Mouse (Mus musculus): ENCODE results near the gene Dyrk1a. TPM values are rescaled to one million over a fixed set of nuclear protein-coding genes. Genes with fewer than 3 reads are reported as not detected.

Gene Dyrk1a
- polyA plus RNA-seq, 1 experiment from 2014 or later = 16.8 TPM

DNA sequence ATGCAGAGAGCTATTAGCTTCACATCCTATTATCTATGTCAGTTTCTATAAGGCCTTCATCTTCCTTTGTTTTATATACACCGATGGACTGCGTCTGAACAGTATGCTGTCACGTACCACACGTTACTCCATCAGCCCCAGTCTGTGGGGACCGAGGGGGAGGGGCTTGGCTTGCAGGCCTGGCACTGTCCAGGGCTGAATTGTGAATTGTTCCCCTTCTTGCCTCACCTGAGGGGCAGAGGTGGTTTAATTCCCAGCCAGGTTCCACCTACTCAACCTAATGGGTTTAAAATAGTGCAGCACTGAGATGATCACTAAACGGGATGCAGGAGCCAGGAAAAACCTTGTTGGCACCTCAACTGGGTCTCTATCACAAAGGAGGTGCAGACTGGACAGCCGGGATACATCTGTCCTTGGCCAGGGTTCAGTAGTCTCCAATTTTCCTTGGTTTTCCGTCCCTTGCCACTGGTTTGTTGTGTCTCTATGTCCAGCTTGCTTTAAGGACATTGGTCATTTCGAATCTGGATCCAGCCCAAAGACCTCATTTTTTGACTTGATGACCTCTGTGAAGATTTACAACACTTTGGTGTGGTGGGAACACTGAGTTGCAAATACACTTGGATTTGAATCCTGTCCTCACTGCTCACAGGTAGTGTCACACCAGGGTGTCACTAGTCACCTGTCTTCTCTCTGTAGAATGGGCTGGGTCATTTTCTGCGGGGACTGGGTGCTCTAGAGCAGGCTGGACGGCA is 2.8 kb upstream of the Dyrk1a start:
- H3K27ac ChIP-seq (ENCODE audit: low read length) = no peak overlapping the region
- 88% methylated on average over 11 of the region's 11 CpGs for WGBS
- ATAC-seq (ENCODE audit: insufficient number of reproducible peaks, insufficient read depth, low FRiP score, low read depth) = no peak
- H3K36me3 ChIP-seq (ENCODE audit: control insufficient read depth, insufficient read depth, low read length) = no peaks in the 10 kb centered on the region
- H3K4me3 ChIP-seq (ENCODE audit: low read depth, low read length) = no peak overlapping the region
- no peak overlapping the region for H3K9ac ChIP-seq (replicated peaks; ENCODE audit: low read depth, low read length)
- peaks cover 6% of the 10 kb centered on the region; the same call in 1 of the 2 replicates for H3K4me1 ChIP-seq (ENCODE audit: control insufficient read depth, insufficient read depth, low read length)
- H3K9me3 ChIP-seq (ENCODE audit: control insufficient read depth, low read depth, low read length) = no peaks in the 10 kb centered on the region
- H3K27me3 ChIP-seq (ENCODE audit: control insufficient read depth, insufficient read depth, low read length) = no peaks in the 10 kb centered on the region
- no peak overlapping the region for H3K4me2 ChIP-seq (replicated peaks; ENCODE audit: low read depth, low read length)

GRCm38 (mm10) chr16:94567751-94568150 is 2.1 kb upstream of the Dyrk1a start:
- 67% methylated on average over 5 of the region's 5 CpGs for WGBS
- Histone ChIP-seq H3K27me3 (ENCODE audit: control insufficient read depth, insufficient read depth, low read length) (no peaks in the 10 kb centered on the region), H3K4me1 (ENCODE audit: control insufficient read depth, insufficient read depth, low read length) (peaks cover 13% of the 10 kb centered on the region), H3K9me3 (ENCODE audit: control insufficient read depth, low read depth, low read length) (no peaks in the 10 kb centered on the region), H3K9ac (replicated peaks; ENCODE audit: low read depth, low read length) (no peak overlapping the region), H3K27ac (ENCODE audit: low read length) (no peak overlapping the region), H3K36me3 (ENCODE audit: control insufficient read depth, insufficient read depth, low read length) (no peaks in the 10 kb centered on the region), H3K4me2 (replicated peaks; ENCODE audit: low read depth, low read length) (peak overlapping the region; percentile 54), H3K4me3 (ENCODE audit: low read depth, low read length) (no peak overlapping the region)
- ATAC-seq (ENCODE audit: insufficient number of reproducible peaks, insufficient read depth, low FRiP score, low read depth) = no peak

DNA sequence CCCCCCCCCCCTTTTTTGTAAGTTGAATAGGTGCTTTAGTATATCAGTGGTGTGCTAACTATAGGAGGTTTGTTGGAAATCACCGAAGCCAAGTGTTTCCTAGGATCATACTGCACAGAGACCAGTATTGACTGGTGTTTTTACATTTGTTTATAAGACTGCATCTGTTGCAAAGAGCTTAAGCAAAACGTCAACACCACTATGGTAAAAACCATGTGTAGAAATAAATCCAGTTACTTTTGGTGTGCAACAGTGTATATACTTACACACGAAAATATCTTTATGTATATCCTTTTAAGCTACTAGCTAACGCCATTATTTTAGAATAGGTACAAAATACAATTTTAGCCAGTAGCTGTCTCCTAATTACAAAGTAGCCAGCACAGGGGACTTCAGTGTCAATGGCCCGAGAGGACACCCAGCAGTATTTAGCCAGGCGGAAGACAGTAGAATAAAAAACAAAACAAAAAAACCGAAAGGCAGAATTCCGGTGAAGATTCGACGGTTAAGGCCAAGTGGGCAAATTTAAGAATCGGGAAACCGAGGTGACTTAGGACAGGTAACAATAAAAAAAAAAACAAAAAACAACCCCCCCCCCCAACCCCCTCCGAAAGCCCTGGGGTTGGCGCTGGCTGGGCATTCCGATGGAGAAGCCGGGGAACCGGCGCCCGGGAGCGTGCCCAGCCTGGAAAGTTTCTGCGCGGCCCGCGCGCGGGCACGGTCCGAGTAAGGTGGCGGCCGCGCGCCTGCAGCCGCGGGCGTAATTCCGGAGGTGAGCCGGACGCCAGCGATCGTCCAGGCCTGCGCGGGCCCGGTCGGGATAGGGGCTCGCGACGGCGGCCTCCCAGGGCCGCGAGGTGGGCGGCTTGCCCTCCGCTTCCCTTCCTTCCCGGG is 1.2 kb upstream of the Dyrk1a start:
- peak; percentile 82 for ATAC-seq (ENCODE audit: insufficient number of reproducible peaks, insufficient read depth, low FRiP score, low read depth)

DNA sequence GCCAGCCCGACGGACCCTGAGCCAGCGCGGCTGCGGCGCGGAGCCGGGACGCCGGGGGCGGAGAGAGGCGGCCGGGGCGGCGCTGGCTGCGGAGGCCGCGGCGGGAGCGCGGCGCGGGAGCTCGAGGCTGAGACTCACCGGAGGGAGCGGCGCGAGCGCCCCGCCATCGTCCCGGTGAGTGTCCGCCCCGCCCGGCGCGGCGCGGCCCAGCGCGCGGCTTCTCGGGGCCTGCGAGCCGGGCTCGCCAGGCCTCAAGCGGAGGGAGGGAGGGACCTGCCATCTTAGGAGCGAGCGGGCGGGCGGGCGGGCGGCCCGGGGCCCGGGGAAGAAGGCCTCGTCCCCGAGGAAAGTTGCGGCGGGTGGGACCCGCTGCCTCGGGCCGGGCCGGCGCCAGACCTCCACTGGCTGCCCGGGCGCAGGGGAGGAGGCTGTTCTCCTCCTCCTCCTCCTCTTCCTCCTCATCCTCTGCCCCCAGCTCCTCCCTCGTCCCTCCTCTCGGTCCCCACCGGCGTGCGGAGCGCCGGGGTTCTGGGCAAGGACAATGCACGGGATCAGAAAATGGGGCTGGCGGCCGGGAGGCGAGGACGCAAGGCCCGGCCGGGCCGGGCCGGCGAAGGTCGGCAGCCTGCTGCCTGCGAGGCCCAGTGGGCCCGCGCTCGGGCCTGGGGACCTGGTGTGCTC is 691 bp downstream of the Dyrk1a start:
- peak overlapping the region; percentile 100 for H3K27ac ChIP-seq (ENCODE audit: low read length)
- H3K27me3 ChIP-seq (ENCODE audit: control insufficient read depth, insufficient read depth, low read length) = no peaks in the 10 kb centered on the region
- H3K4me2 ChIP-seq (replicated peaks; ENCODE audit: low read depth, low read length) = peak overlapping the region; percentile 78
- 0 out of 2 replicates have a peak, but pooled peaks have one; percentile 4 for ATAC-seq (ENCODE audit: insufficient number of reproducible peaks, insufficient read depth, low FRiP score, low read depth)
- peaks cover 24% of the 10 kb centered on the region for H3K4me1 ChIP-seq (ENCODE audit: control insufficient read depth, insufficient read depth, low read length)
- no peaks in the 10 kb centered on the region for H3K9me3 ChIP-seq (ENCODE audit: control insufficient read depth, low read depth, low read length)
- H3K4me3 ChIP-seq (ENCODE audit: low read depth, low read length) = peak overlapping the region; percentile 65
- under 1% methylated on average over 37 of the region's 88 CpGs for WGBS
- no peaks in the 10 kb centered on the region for H3K36me3 ChIP-seq (ENCODE audit: control insufficient read depth, insufficient read depth, low read length)
- peak overlapping the region; percentile 99 for H3K9ac ChIP-seq (replicated peaks; ENCODE audit: low read depth, low read length)

More for the DNA sequence above, 1.2 kb upstream of the Dyrk1a start:
- Histone ChIP-seq H3K27ac (ENCODE audit: low read length) (peak overlapping the region; percentile 100), H3K9me3 (ENCODE audit: control insufficient read depth, low read depth, low read length) (no peaks in the 10 kb centered on the region), H3K9ac (replicated peaks; ENCODE audit: low read depth, low read length) (peak overlapping the region; percentile 52), H3K4me3 (ENCODE audit: low read depth, low read length) (peak overlapping the region; percentile 65), H3K36me3 (ENCODE audit: control insufficient read depth, insufficient read depth, low read length) (no peaks in the 10 kb centered on the region), H3K27me3 (ENCODE audit: control insufficient read depth, insufficient read depth, low read length) (no peaks in the 10 kb centered on the region), H3K4me1 (ENCODE audit: control insufficient read depth, insufficient read depth, low read length) (peaks cover 19% of the 10 kb centered on the region), H3K4me2 (replicated peaks; ENCODE audit: low read depth, low read length) (peak overlapping the region; percentile 54)
- 2% methylated on average over 53 of the region's 53 CpGs for WGBS

DNA sequence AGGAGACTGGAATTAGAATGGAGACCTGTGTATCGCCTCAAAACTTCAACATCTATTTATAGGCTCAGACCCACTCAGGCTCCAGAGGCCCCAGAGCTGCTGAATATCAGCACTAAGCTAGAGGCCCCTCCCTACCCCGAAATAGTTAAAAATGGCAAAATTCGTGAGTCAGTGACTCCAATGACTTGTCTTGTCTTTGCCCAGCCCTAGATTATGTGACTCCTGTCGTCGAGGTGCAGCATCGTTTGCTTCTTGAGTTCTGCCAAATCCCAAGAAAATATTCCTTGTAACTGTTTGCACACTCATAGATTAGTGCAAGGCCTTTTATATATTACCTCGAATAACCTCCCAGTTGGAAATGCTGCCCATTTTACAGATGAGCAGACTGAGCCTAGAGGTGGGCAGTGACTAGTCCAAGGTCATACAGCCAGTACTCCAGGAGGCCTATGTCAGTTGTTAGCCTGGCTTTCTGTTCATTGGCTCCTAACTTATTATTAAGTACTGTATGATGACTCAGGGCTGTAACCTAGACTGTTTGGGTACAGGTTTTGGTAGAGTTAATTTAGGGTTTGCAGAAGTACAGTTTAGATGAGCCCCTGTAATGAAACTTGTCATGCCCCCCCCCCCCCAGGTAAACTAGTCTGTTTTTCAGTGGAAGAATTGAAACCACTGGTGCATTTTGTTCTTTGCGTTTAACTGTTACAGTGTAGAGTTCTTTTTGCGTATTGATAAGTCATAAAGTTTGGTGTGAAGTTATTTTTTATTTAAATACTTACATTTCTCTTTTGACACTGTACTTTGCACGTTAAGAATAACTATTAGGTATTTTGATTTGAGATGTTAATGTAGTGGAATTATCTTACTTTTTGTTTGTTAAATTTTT is 1.5 kb downstream of the Dyrk1a start:
- peak overlapping the region; percentile 100 for H3K27ac ChIP-seq (ENCODE audit: low read length)
- H3K4me3 ChIP-seq (ENCODE audit: low read depth, low read length) = peak overlapping the region; percentile 65
- WGBS = 24% methylated on average over 10 of the region's 10 CpGs
- no peaks in the 10 kb centered on the region for H3K27me3 ChIP-seq (ENCODE audit: control insufficient read depth, insufficient read depth, low read length)
- peak overlapping the region; percentile 99 for H3K9ac ChIP-seq (replicated peaks; ENCODE audit: low read depth, low read length)
- no peaks in the 10 kb centered on the region for H3K36me3 ChIP-seq (ENCODE audit: control insufficient read depth, insufficient read depth, low read length)
- peak overlapping the region; percentile 78 for H3K4me2 ChIP-seq (replicated peaks; ENCODE audit: low read depth, low read length)
- H3K9me3 ChIP-seq (ENCODE audit: control insufficient read depth, low read depth, low read length) = no peaks in the 10 kb centered on the region
- no peak for ATAC-seq (ENCODE audit: insufficient number of reproducible peaks, insufficient read depth, low FRiP score, low read depth)
- peaks cover 28% of the 10 kb centered on the region for H3K4me1 ChIP-seq (ENCODE audit: control insufficient read depth, insufficient read depth, low read length)

DNA sequence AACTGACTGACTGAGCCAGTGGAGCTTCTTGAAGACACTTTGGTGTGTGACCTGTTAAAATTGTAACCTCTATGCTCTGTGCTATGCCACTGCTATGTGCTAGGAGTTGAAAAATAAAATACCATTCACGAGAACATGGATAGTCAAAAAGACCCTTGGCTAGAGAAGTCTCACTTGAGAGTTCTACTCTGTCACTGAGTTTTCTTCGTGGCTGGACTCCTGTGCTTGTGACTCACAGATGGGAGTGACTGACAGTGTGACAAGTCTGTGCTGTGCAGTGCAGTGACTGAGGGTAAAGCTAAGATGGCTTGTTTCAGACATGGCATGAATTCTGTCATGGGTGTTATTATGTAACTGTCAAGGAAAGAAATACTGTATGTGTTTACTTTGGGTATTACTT is 2.6 kb downstream of the Dyrk1a start:
- Histone ChIP-seq H3K4me2 (replicated peaks; ENCODE audit: low read depth, low read length) (peak overlapping the region; percentile 21), H3K27ac (ENCODE audit: low read length) (no peak overlapping the region), H3K9me3 (ENCODE audit: control insufficient read depth, low read depth, low read length) (no peaks in the 10 kb centered on the region), H3K4me3 (ENCODE audit: low read depth, low read length) (peak overlapping the region; percentile 5; the same call in 1 of the 2 replicates), H3K36me3 (ENCODE audit: control insufficient read depth, insufficient read depth, low read length) (no peaks in the 10 kb centered on the region), H3K9ac (replicated peaks; ENCODE audit: low read depth, low read length) (no peak overlapping the region), H3K4me1 (ENCODE audit: control insufficient read depth, insufficient read depth, low read length) (peaks cover 28% of the 10 kb centered on the region), H3K27me3 (ENCODE audit: control insufficient read depth, insufficient read depth, low read length) (no peaks in the 10 kb centered on the region)
- ATAC-seq (ENCODE audit: insufficient number of reproducible peaks, insufficient read depth, low FRiP score, low read depth) = no peak
- WGBS = 26% methylated on average over 2 of the region's 2 CpGs

DNA sequence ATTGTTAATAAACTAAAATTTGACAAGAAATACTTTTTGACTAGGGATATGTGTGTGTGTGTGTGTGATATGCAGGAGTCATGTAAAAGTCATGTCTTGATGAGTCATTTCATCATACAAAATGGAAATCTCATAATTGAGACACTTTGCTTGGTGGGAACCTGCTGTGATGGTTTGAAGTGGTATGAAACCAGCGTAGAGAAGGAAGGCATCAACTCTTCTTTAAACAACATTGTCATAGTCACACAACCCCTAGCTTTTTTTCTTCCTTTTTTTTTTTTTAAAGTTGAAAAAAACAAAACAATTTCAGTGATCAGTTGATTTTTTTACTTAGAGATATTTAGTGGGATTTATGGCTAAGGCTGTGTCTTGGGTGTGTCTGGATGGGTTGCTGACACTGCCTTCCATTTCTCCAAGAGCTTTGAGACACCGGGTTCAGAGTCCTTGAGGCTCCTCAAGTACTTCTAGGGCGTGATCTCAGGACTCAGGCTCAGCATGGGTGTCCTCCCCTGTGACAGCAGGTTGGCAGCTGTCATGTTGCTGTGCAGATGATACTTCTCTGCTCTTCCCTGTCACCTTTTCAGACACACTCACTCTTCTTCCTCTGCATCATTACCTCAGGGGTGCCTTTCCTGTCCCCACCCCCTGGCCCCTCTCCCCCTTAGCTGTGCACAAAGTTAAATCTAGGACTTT is 4.4 kb downstream of the Dyrk1a start:
- H3K27me3 ChIP-seq (ENCODE audit: control insufficient read depth, insufficient read depth, low read length) = no peaks in the 10 kb centered on the region
- no peaks in the 10 kb centered on the region for H3K9me3 ChIP-seq (ENCODE audit: control insufficient read depth, low read depth, low read length)
- peaks cover 28% of the 10 kb centered on the region for H3K4me1 ChIP-seq (ENCODE audit: control insufficient read depth, insufficient read depth, low read length)
- 84% methylated on average over 3 of the region's 3 CpGs for WGBS
- no peak overlapping the region for H3K4me2 ChIP-seq (replicated peaks; ENCODE audit: low read depth, low read length)
- H3K9ac ChIP-seq (replicated peaks; ENCODE audit: low read depth, low read length) = no peak overlapping the region
- ATAC-seq (ENCODE audit: insufficient number of reproducible peaks, insufficient read depth, low FRiP score, low read depth) = no peak
- H3K36me3 ChIP-seq (ENCODE audit: control insufficient read depth, insufficient read depth, low read length) = no peaks in the 10 kb centered on the region
- H3K4me3 ChIP-seq (ENCODE audit: low read depth, low read length) = no peak overlapping the region
- no peak overlapping the region for H3K27ac ChIP-seq (ENCODE audit: low read length)
